Mouse (Mus musculus): ENCODE data around the gene Tnrc6b. TPM values are rescaled to one million over a fixed set of nuclear protein-coding genes. Genes with fewer than 3 reads are reported as not detected.
A peak's percentile ranks its signal among the peaks of the same experiment; 100 is the strongest.

The Tnrc6b gene
- polyA plus RNA-seq, 1 experiment from 2014 or later, result 17.9 TPM

- no peaks in the 10 kb centered on the region for H3K9me3 ChIP-seq (replicated peaks; ENCODE audit: control insufficient read depth, low read length)
- no peak overlapping the region for H3K27ac ChIP-seq (ENCODE audit: low read depth, low read length)
- H3K4me1 ChIP-seq (ENCODE audit: control insufficient read depth, insufficient read depth, low read length), result peaks cover 7% of the 10 kb centered on the region; the same call in 1 of the 2 replicates
- H3K36me3 ChIP-seq (ENCODE audit: control insufficient read depth, insufficient read depth, low read length), result no peaks in the 10 kb centered on the region
- H3K9ac ChIP-seq (ENCODE audit: low read depth, low read length), result no peak overlapping the region
- H3K4me2 ChIP-seq, result no peak overlapping the region
- no peak overlapping the region for H3K4me3 ChIP-seq (ENCODE audit: low read depth, low read length)
- WGBS (ENCODE audit: insufficient replicate concordance), result 35% methylated on average over 4 of the region's 4 CpGs
- H3K27me3 ChIP-seq (ENCODE audit: control insufficient read depth, insufficient read depth, low read length), result no peaks in the 10 kb centered on the region
- ATAC-seq (replicated peaks; ENCODE audit: insufficient number of reproducible peaks, low FRiP score, low TSS enrichment), result no peak
Measured at GRCm38 (mm10) chr15:80981176-80981575, 270.1 kb downstream of the Tnrc6b start.

- no peaks in the 10 kb centered on the region for H3K27me3 ChIP-seq (ENCODE audit: control insufficient read depth, insufficient read depth, low read length)
- H3K36me3 ChIP-seq (ENCODE audit: control insufficient read depth, insufficient read depth, low read length), result no peaks in the 10 kb centered on the region
- H3K4me2 ChIP-seq, result no peak overlapping the region
- peaks cover 6% of the 10 kb centered on the region; the same call in 1 of the 2 replicates for H3K4me1 ChIP-seq (ENCODE audit: control insufficient read depth, insufficient read depth, low read length)
- 87% methylated on average over 2 of the region's 2 CpGs for WGBS (ENCODE audit: insufficient replicate concordance)
- no peaks in the 10 kb centered on the region for H3K9me3 ChIP-seq (replicated peaks; ENCODE audit: control insufficient read depth, low read length)
- H3K4me3 ChIP-seq (ENCODE audit: low read depth, low read length), result no peak overlapping the region
- no peak overlapping the region for H3K9ac ChIP-seq (ENCODE audit: low read depth, low read length)
- H3K27ac ChIP-seq (ENCODE audit: low read depth, low read length), result no peak overlapping the region
- no peak for ATAC-seq (replicated peaks; ENCODE audit: insufficient number of reproducible peaks, low FRiP score, low TSS enrichment)
Measured at GRCm38 (mm10) chr15:80983264-80983663, 272.2 kb downstream of the Tnrc6b start.

- H3K4me3 ChIP-seq (ENCODE audit: low read depth, low read length), result no peak overlapping the region
- ATAC-seq (replicated peaks; ENCODE audit: insufficient number of reproducible peaks, low FRiP score, low TSS enrichment), result no peak
- H3K27me3 ChIP-seq (ENCODE audit: control insufficient read depth, insufficient read depth, low read length), result no peaks in the 10 kb centered on the region
- 33% methylated on average over 1 of the region's 1 CpGs for WGBS (ENCODE audit: insufficient replicate concordance)
- H3K27ac ChIP-seq (ENCODE audit: low read depth, low read length), result no peak overlapping the region
- H3K4me2 ChIP-seq, result no peak overlapping the region
- no peaks in the 10 kb centered on the region for H3K4me1 ChIP-seq (ENCODE audit: control insufficient read depth, insufficient read depth, low read length)
- H3K9ac ChIP-seq (ENCODE audit: low read depth, low read length), result no peak overlapping the region
- no peaks in the 10 kb centered on the region for H3K36me3 ChIP-seq (ENCODE audit: control insufficient read depth, insufficient read depth, low read length)
- H3K9me3 ChIP-seq (replicated peaks; ENCODE audit: control insufficient read depth, low read length), result no peaks in the 10 kb centered on the region
Measured at GRCm38 (mm10) chr15:80988331-80988730, 277.2 kb downstream of the Tnrc6b start.

GRCm38 (mm10) chr15:80989712-80990111 lies 278.6 kb downstream of the Tnrc6b start:
- no peak for ATAC-seq (replicated peaks; ENCODE audit: insufficient number of reproducible peaks, low FRiP score, low TSS enrichment)
- no peaks in the 10 kb centered on the region for H3K4me1 ChIP-seq (ENCODE audit: control insufficient read depth, insufficient read depth, low read length)
- no peak overlapping the region for H3K9ac ChIP-seq (ENCODE audit: low read depth, low read length)
- H3K4me3 ChIP-seq (ENCODE audit: low read depth, low read length), result no peak overlapping the region
- no peak overlapping the region for H3K27ac ChIP-seq (ENCODE audit: low read depth, low read length)
- no peak overlapping the region for H3K4me2 ChIP-seq
- no peaks in the 10 kb centered on the region for H3K9me3 ChIP-seq (replicated peaks; ENCODE audit: control insufficient read depth, low read length)
- H3K27me3 ChIP-seq (ENCODE audit: control insufficient read depth, insufficient read depth, low read length), result no peaks in the 10 kb centered on the region
- H3K36me3 ChIP-seq (ENCODE audit: control insufficient read depth, insufficient read depth, low read length), result no peaks in the 10 kb centered on the region
- WGBS (ENCODE audit: insufficient replicate concordance), result 61% methylated on average over 3 of the region's 3 CpGs

Small RNA genes lying within 50 kb of the gene (microRNA-seq; reads per million reads assigned to microRNA genes)
- 19.2 reads per million, percentile 51 among the genes with 10 or more reads in this experiment for gene Mir5113 (ENCODE audit: borderline number of aligned reads)

Other genes with a start within 250 kb of the Tnrc6b start
- not detected in 2 replicates for gene Enthd1, start 146.2 kb upstream of the Tnrc6b start, polyA plus RNA-seq (2014; fragmentation: Nextera tagmentation; extraction: Ambion mirVana)
- 12.8 and 16.0 TPM in 2 replicates for gene Grap2, start 138.7 kb upstream of the Tnrc6b start, polyA plus RNA-seq (2014; fragmentation: Nextera tagmentation; extraction: Ambion mirVana)
- gene Fam83f, start 39.5 kb upstream of the Tnrc6b start, polyA plus RNA-seq (2014; fragmentation: Nextera tagmentation; extraction: Ambion mirVana), result 0.19 TPM in 1 of 2 replicates, not detected in the other
- gene Adsl, start 237.2 kb downstream of the Tnrc6b start, polyA plus RNA-seq (2014; fragmentation: Nextera tagmentation; extraction: Ambion mirVana), result 168 and 169 TPM in 2 replicates

All from heart, embryonic 11.5 days (tissue).